Mouse (Mus musculus) stomach, postnatal 0 days (tissue): ENCODE measurements at regions not wholly inside any gene's neighbourhood (a gene's known extent, or its start where the extent isn't known, plus 50 kb on each side); places are given as distances from the start of the nearest gene placed in this dataset.

Experiments used
- CTCF ChIP-seq: IDR thresholded peaks from 2 replicates; pipeline ENCODE4 v1.5.1; 2016; ENCODE audit warnings: antibody characterized with exemption, low read depth, mild to moderate bottlenecking, moderate library complexity
- EP300 ChIP-seq: optimal IDR thresholded peaks from 2 replicates; pipeline ENCODE3; 2016; ENCODE audit warnings: antibody characterized with exemption

- no peak for TF ChIP-seq EP300
- TF ChIP-seq CTCF, result no peak
Observed at GRCm38 (mm10) chr5:129380861-129381260, 120.2 kb upstream of the Sfswap start.
